Mouse (Mus musculus) hematopoietic stem cell, adult 5-6 weeks (primary cell): ENCODE measurements around the gene Pvalb. TPM values are rescaled to one million over a fixed set of nuclear protein-coding genes. Genes with fewer than 3 reads are reported as not detected.
A peak's percentile ranks its signal among the peaks of the same experiment; 100 is the strongest.

ENCODE experiments used
- ATAC-seq, 2 experiments: fragments of 125-278 bp in 1 of 2; replicated peaks in 1 of 2; 2 replicates each; pipeline ENCODE4 v1.8.0; 2016 to 2017; ENCODE audit warnings: inconsistent platforms in 2 of 2, mild to moderate bottlenecking in 2 of 2, moderate number of reproducible peaks in 2 of 2, low read depth in 1 of 2, moderate TSS enrichment in 1 of 2; ENCODE audit not compliant: low FRiP score in 2 of 2, poor library complexity in 2 of 2, severe bottlenecking in 2 of 2, insufficient read depth in 1 of 2, low TSS enrichment in 1 of 2
- total RNA-seq: library from RNA; stranded (forward); fragments of 172-1452, 232-1000 nt; gene quantifications from 2 replicates; pipeline ENCODE4 v1.2.3, GENCODE M21; 2017

Pvalb gene
- total RNA-seq, 1 experiment from 2014 or later = not detected

DNA sequence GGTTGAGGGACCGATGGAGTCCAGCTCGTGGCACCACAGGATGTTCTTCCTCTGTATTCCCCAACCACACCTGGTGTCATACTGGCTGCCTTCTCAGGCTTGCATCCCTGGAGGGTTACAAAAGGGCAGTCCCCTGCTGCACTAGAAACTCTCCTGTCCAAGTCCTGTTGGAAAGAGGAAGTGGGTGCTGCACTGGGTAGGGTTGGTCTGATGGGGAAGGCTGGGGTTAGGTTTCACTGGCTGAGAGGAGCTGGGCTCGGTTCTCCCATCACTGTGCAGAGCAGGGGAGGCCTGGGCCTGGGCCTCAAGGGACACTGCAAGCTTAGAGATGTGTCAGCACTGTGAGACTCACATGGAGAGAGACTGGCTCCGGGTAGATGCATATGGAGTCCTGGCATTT is 4.0 kb upstream of the Pvalb start:
- ATAC-seq = peak in 1 of 2 experiments; percentile 48; a peak in 2 of 4 replicates

- ATAC-seq = no peak
Observed at GRCm38 (mm10) chr15:78205192-78205591, 1.0 kb downstream of the Pvalb start.

DNA sequence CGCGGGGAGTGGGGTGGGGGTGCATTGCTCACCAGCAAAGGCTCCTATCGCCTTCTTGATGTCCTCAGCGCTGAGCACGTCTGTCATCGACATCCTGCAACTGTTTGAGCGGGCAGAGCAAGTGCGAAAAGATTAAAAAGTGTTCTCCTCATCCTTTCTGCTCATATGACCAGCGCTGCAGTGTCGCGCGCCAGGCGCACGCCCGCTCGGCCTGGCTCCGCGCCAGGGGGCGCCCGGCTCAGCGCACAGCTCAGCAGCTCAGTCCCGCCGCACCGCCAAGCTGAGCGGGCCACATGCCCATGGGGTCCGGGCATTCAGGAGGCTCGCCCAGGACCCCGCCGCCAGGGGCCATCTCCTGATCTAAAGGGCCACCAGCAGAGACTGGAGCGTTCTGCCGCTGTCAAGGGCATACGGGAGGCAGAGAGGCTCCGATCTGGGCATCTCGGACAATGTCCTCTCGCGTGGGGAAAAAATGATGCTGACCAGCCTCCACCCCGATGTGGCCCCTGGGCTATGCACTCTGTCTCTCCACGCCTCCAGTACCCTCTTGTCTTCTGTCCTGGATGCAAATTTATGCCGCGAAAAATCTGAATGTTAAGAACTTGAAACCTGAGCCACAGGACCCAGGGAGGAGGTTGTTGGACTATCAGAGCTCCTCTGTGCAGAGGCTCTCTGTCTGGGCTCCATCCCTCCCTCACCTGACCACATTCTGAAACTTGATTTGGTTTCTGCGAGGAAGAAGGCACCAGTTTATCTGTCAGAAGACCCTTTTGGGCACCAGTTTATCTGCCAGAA is 1.9 kb downstream of the Pvalb start:
- no peak for ATAC-seq

GRCm38 (mm10) chr15:78195096-78195880 is 10.9 kb downstream of the Pvalb start:
- no peak for ATAC-seq

- no peak for ATAC-seq
Observed at GRCm38 (mm10) chr15:78194320-78194719, 11.9 kb downstream of the Pvalb start.

GRCm38 (mm10) chr15:78189636-78190035 is 16.6 kb downstream of the Pvalb start:
- no peak for ATAC-seq

DNA sequence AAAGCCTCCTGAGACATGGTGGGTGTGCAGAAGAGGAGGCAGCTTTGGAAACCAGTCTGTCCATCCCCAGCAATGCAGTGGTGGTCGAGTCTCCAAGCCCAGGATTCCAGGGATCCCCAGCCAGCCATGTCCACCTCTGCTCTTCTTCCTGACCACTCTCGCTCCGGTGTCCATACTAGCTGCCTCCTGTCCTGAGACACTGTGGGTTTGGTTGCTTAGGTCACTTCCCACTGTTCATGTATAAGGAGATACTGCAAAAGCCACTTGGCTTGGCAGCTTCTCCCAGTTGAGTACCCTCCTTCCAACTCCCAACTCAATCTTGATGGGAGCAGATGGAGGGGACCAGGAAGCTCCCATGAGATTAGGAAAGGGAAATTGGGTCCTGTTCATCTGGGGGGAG is 17.7 kb downstream of the Pvalb start:
- ATAC-seq = no peak

GRCm38 (mm10) chr15:78186906-78187305 is 19.3 kb downstream of the Pvalb start:
- ATAC-seq = no peak

DNA sequence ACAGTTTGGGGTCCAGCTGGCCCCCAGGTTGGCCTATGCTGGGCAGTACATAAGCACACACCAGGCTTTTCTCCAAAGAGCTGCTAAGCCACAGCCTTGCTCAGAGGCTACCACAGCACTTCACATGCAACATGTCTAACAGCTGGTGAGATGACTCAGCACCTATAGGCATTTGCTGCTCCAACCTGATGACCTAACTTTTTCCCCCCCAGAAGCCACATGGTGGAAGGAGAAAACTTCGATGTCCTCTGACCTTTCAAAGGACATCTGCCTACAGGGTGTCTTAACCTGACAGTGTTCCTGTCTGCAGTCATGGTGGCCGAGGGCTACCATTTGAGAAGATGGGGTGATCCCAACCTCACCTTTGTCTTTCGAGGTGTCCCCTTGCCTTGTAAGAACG is 20.6 kb downstream of the Pvalb start:
- no peak for ATAC-seq

GRCm38 (mm10) chr15:78184855-78185254 is 21.3 kb downstream of the Pvalb start:
- peak; percentile 85 to 88 for ATAC-seq

DNA sequence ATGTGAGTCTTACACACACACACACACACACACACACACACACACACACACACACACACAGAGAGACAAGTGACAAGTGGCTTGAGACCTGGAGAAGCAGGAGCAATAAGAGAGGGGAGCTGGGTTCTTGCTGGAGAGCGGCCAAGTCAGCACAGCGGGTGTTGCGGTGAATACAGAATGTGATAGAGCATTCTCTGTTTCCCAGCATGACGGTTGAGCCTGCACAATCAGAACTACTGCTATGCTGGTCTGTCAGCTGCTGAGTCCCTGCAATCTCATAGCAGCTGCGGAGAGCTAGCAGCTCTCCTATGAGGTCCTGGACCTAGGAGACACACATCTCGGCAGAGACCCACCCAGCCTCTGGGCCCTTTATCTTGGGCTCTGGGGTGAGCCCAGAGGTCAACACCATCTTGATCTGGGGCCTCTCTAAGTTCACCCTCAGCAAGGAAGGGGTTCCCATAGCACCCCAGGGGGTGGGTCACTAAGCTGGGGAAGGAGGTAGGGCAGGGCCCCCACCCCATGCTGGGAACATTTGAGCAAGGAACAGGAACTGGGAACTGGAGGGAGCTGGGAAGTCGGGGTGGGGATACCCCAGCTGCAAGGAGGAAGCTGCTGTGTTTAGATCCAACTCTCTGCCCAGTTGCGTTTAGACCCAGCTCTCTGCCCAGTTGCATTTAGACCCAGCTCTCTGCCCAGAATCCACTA is 24.3 kb downstream of the Pvalb start:
- ATAC-seq = no peak

GRCm38 (mm10) chr15:78179775-78180174 is 26.4 kb downstream of the Pvalb start:
- no peak for ATAC-seq

DNA sequence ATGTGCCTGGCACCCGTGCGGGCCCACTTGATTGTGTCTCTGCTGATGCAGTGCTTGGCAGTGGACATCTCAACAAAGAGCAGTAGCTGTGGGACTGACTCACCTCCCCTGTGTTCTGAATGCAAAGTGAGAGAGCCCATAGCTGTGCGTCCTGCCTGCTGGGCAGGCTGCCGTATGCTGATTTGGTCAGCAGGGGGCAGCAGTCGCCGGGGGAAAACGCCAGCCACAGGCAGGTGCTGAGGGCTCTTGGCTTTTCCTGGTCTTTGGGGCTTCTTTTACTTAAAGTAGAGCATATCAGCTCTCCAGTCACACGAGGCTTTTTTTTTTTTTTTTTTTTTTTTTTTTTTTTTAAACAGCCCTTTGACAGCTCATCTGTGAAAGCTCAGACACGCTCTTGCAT is 27.8 kb downstream of the Pvalb start:
- peak in 1 of 2 experiments; percentile 40; a peak in 3 of 4 replicates for ATAC-seq

- ATAC-seq = no peak
Observed at GRCm38 (mm10) chr15:78177257-78177656, 28.9 kb downstream of the Pvalb start.

- ATAC-seq = no peak
Observed at GRCm38 (mm10) chr15:78174887-78175245, 31.3 kb downstream of the Pvalb start.

- peak; percentile 96 for ATAC-seq
Observed at GRCm38 (mm10) chr15:78173972-78174886, 32.0 kb downstream of the Pvalb start, which contains the start of gene Ift27. Gene Ift27, minus strand, starts transcription at chr15:78174107.
